Mouse (Mus musculus) heart, postnatal 14 days (tissue): Measurements from ENCODE around the gene Bpifa6. TPM values are rescaled to one million over a fixed set of nuclear protein-coding genes. Genes with fewer than 3 reads are reported as not detected.
A peak's percentile ranks its signal among the peaks of the same experiment; 100 is the strongest.

Source experiments
- DNase-seq, 2 experiments: peaks; one replicate each; pipeline ENCODE4 v3.0.0; 2021 to 2022
- intact Hi-C: fragments of 180-260 bp; cut with DNase I; formaldehyde crosslinking; loops from one replicate; pipeline ENCODE4 v1.15.1; 2025
- long read RNA-seq, 2 experiments: library from polyadenylated mRNA; stranded (forward); transcript quantifications; one replicate each; pipeline ENCODE4 v2.0.0; 2021
- total RNA-seq, 2 experiments: library from RNA; stranded (reverse); gene quantifications; 2 replicates each; pipeline ENCODE4 v1.2.3; 2021

Bpifa6 gene
- total RNA-seq, result not detected
- long read RNA-seq, experiment 1, result 0 reads
- long read RNA-seq, experiment 2, result 0 reads

GRCm38 (mm10) chr2:153974582-153974981, at the start of gene Bpifa6:
Bpifa6 (plus strand) TSS chr2:153974945.
- intact Hi-C loops, result no loop called here
- no peak for DNase-seq

- intact Hi-C loops, result loop anchor here (1.0 to 5.0 kb wide), 2 partner anchors 123 to 263 kb away; no protein-coding TSS in a partner anchor
- peak; percentile 45 to 73 for DNase-seq
Measured at GRCm38 (mm10) chr2:153929871-153930413, 44.8 kb upstream of the Bpifa6 start.

GRCm38 (mm10) chr2:153931125-153931524, 43.6 kb upstream of the Bpifa6 start:
- DNase-seq, result no peak
- intact Hi-C loops, result loop anchor here (5.0 kb wide), 1 partner anchor 264 kb away; no protein-coding TSS in a partner anchor

GRCm38 (mm10) chr2:153933311-153933710, 41.4 kb upstream of the Bpifa6 start:
- intact Hi-C loops, result loop anchor here (5.0 kb wide), 1 partner anchor 266 kb away; no protein-coding TSS in a partner anchor
- DNase-seq, result no peak

GRCm38 (mm10) chr2:153935348-153935747, 39.4 kb upstream of the Bpifa6 start:
- intact Hi-C loops, result no loop called here
- no peak for DNase-seq

- intact Hi-C loops, result no loop called here
Measured at GRCm38 (mm10) chr2:153937843-153938242, 36.9 kb upstream of the Bpifa6 start, which contains the start of gene Bpifb4. Bpifb4 (plus strand) TSS chr2:153938212.

GRCm38 (mm10) chr2:153943537-153943936, 31.2 kb upstream of the Bpifa6 start:
- intact Hi-C loops, result no loop called here
- DNase-seq, result peak; percentile 12 to 53

More at GRCm38 (mm10) chr2:153937843-153938242, 36.9 kb upstream of the Bpifa6 start, which contains the start of gene Bpifb4:
- DNase-seq, result no peak

GRCm38 (mm10) chr2:153944567-153944966, 30.2 kb upstream of the Bpifa6 start:
- intact Hi-C loops, result no loop called here
- no peak for DNase-seq

GRCm38 (mm10) chr2:153952897-153953296, 21.8 kb upstream of the Bpifa6 start:
- peak; percentile 40 to 62 for DNase-seq
- intact Hi-C loops, result no loop called here

GRCm38 (mm10) chr2:153953836-153954235, 20.9 kb upstream of the Bpifa6 start:
- intact Hi-C loops, result no loop called here
- DNase-seq, result peak; percentile 15 to 40

GRCm38 (mm10) chr2:153962821-153963331, 11.9 kb upstream of the Bpifa6 start:
- no peak for DNase-seq
- intact Hi-C loops, result no loop called here

- no peak for DNase-seq
- intact Hi-C loops, result no loop called here
Measured at GRCm38 (mm10) chr2:153963334-153963733, 11.4 kb upstream of the Bpifa6 start.

GRCm38 (mm10) chr2:153970221-153970620, 4.5 kb upstream of the Bpifa6 start:
- intact Hi-C loops, result no loop called here
- DNase-seq, result no peak

GRCm38 (mm10) chr2:153995770-153996169, 21.0 kb downstream of the Bpifa6 start:
- intact Hi-C loops, result no loop called here
- DNase-seq, result peak; percentile 76 to 88

GRCm38 (mm10) chr2:154000501-154000900, 25.8 kb downstream of the Bpifa6 start:
- intact Hi-C loops, result loop anchor here (10.0 kb wide), 1 partner anchor 154 kb away; no protein-coding TSS in a partner anchor
- no peak for DNase-seq

GRCm38 (mm10) chr2:154001056-154001455, 26.3 kb downstream of the Bpifa6 start:
- DNase-seq, result no peak
- intact Hi-C loops, result loop anchor here (10.0 kb wide), 1 partner anchor 154 kb away; no protein-coding TSS in a partner anchor

- DNase-seq, result no peak
- intact Hi-C loops, result loop anchor here (10.0 kb wide), 1 partner anchor 150 kb away; no protein-coding TSS in a partner anchor
Measured at GRCm38 (mm10) chr2:154004456-154004855, 29.7 kb downstream of the Bpifa6 start.

GRCm38 (mm10) chr2:154005094-154005493, 30.3 kb downstream of the Bpifa6 start:
- intact Hi-C loops, result loop anchor here (10.0 kb wide), 1 partner anchor 150 kb away; no protein-coding TSS in a partner anchor
- DNase-seq, result no peak

GRCm38 (mm10) chr2:154005734-154006133, 31.0 kb downstream of the Bpifa6 start:
- DNase-seq, result no peak
- intact Hi-C loops, result loop anchor here (10.0 kb wide), 1 partner anchor 149 kb away; no protein-coding TSS in a partner anchor

GRCm38 (mm10) chr2:154006331-154006730, 31.6 kb downstream of the Bpifa6 start:
- DNase-seq, result no peak
- intact Hi-C loops, result loop anchor here (10.0 kb wide), 1 partner anchor 148 kb away; no protein-coding TSS in a partner anchor

- no peak for DNase-seq
- intact Hi-C loops, result loop anchor here (10.0 kb wide), 1 partner anchor 147 kb away; no protein-coding TSS in a partner anchor
Measured at GRCm38 (mm10) chr2:154007381-154007780, 32.6 kb downstream of the Bpifa6 start.
